Mouse (Mus musculus) ES-Bruce4 (cell line): ENCODE data around the gene Mpdz. TPM values are rescaled to one million over a fixed set of nuclear protein-coding genes. Genes with fewer than 3 reads are reported as not detected.

Source experiments
- H3K27ac ChIP-seq: 2 replicates; pipeline ENCODE4 v1.5.1; 2012; ENCODE audit warnings: low read length, inconsistent platforms; ENCODE audit not compliant: insufficient read depth
- H3K27me3 ChIP-seq: 2 replicates; pipeline ENCODE4 v1.6.1; 2012; ENCODE audit warnings: mild to moderate bottlenecking, low read length, inconsistent platforms; ENCODE audit not compliant: control insufficient read depth, poor library complexity, insufficient read depth, severe bottlenecking
- H3K36me3 ChIP-seq: 2 replicates; pipeline ENCODE4 v1.6.1; 2012; ENCODE audit warnings: inconsistent platforms, mild to moderate bottlenecking, low read length, moderate library complexity; ENCODE audit not compliant: control insufficient read depth, poor library complexity, insufficient read depth, severe bottlenecking
- H3K4me1 ChIP-seq: one replicate; pipeline ENCODE4 v1.8.1; 2011; ENCODE audit warnings: low read length; ENCODE audit not compliant: control insufficient read depth, insufficient read depth
- H3K4me3 ChIP-seq: 2 replicates; pipeline ENCODE4 v1.5.1; 2011; ENCODE audit warnings: low read depth, mild to moderate bottlenecking, low read length
- H3K9ac ChIP-seq: 2 replicates; pipeline ENCODE4 v1.6.1; 2012; ENCODE audit warnings: low read depth, mild to moderate bottlenecking, inconsistent platforms; ENCODE audit not compliant: poor library complexity, severe bottlenecking
- H3K9me3 ChIP-seq: replicated peaks from 2 replicates; pipeline ENCODE4 v1.6.1; 2012; ENCODE audit warnings: mild to moderate bottlenecking, low read length, inconsistent platforms; ENCODE audit not compliant: control insufficient read depth, poor library complexity, insufficient read depth, severe bottlenecking
- CTCF ChIP-seq: IDR thresholded peaks from one replicate; pipeline ENCODE4 v1.8.1; 2011; ENCODE audit warnings: low read depth, low read length
- EP300 ChIP-seq: IDR thresholded peaks from 2 replicates; pipeline ENCODE4 v1.6.1; 2011; ENCODE audit warnings: low read depth, low read length; ENCODE audit not compliant: insufficient read depth
- POLR2A ChIP-seq: IDR thresholded peaks from one replicate; pipeline ENCODE4 v1.8.1; 2011; ENCODE audit warnings: low read length; ENCODE audit not compliant: insufficient read depth
- polyA plus RNA-seq: library from polyadenylated mRNA; stranded (reverse); fragments of >200 nt; gene quantifications from 2 replicates; pipeline ENCODE4 v1.2.4, GENCODE M21; 2011; ENCODE audit warnings: low read depth; ENCODE audit not compliant: missing spikeins, insufficient read depth, insufficient read length

Mpdz gene
- polyA plus RNA-seq, 1 experiment, result 28.0 TPM

- no peaks in the 10 kb centered on the region for H3K9me3 ChIP-seq
Measured at GRCm38 (mm10) chr4:81415324-81416026, 27.1 kb downstream of the Mpdz start.

DNA sequence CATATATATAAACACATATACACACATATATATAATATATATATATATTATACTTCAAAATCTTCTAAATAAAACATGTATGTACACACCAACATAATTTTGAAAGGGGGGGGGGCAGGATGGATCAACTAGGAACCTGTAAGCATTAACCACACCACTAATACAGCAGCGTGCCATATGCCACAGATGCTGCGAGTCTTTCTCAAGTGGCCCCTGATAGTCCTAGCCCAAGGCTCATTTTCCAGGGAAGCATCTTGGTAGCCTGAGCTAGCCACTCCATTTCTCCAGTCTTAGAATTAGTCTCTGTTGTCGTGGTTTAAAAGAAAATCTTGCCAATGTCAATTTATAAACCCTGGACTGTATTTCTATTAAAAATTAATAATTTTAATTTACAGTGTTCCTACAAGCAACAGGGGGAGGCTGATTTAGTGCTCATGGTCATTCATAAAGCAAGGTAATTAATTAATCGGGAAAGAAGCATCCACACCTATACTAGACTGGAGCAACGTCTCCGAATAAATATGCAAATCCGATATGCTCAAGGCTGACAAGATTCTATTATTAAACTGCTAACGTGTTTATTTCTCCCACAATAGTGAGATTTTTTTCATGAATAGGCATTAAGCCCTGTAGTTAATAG lies 27.8 kb downstream of the Mpdz start:
- no peak for TF ChIP-seq CTCF
- no peak for TF ChIP-seq POLR2A
- no peak for TF ChIP-seq EP300

More at GRCm38 (mm10) chr4:81415324-81416026, 27.1 kb downstream of the Mpdz start:
- Histone ChIP-seq H3K4me3 (no peak overlapping the region), H3K9ac (no peak overlapping the region), H3K27ac (no peak overlapping the region), H3K36me3 (no peaks in the 10 kb centered on the region), H3K4me1 (no peaks in the 10 kb centered on the region), H3K27me3 (no peaks in the 10 kb centered on the region)
- TF ChIP-seq POLR2A (no peak), CTCF (no peak), EP300 (no peak)

DNA sequence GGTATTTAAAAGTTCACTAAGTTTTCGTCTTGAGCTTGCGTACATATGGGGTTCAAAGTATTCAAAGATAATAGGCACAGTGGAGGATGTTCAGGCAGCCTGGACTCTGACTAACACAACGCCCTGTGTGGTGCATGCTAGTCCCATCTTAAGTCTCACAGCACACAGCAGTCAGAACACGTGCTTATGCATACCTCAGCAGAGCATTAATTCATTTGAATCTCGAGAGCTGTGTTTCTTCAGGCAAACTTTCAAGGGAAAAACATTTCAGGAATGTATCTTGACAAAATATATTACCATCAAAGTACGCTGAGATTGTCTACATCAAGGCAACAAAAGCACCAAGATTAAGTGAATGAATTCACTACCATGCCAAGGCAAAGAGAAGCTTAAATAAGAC lies 45.7 kb downstream of the Mpdz start:
- no peaks in the 10 kb centered on the region for H3K27me3 ChIP-seq
- no peaks in the 10 kb centered on the region for H3K36me3 ChIP-seq
- H3K4me3 ChIP-seq, result no peak overlapping the region
- TF ChIP-seq CTCF, result no peak
- no peak for TF ChIP-seq POLR2A
- TF ChIP-seq EP300, result no peak
- H3K4me1 ChIP-seq, result no peaks in the 10 kb centered on the region
- no peaks in the 10 kb centered on the region for H3K9me3 ChIP-seq
- H3K9ac ChIP-seq, result no peak overlapping the region
- H3K27ac ChIP-seq, result no peak overlapping the region

More for the DNA sequence above, 27.8 kb downstream of the Mpdz start:
- Histone ChIP-seq H3K4me1 (no peaks in the 10 kb centered on the region), H3K36me3 (no peaks in the 10 kb centered on the region), H3K9ac (no peak overlapping the region), H3K27ac (no peak overlapping the region), H3K4me3 (no peak overlapping the region), H3K9me3 (no peaks in the 10 kb centered on the region), H3K27me3 (no peaks in the 10 kb centered on the region)

- no peaks in the 10 kb centered on the region for H3K27me3 ChIP-seq
- TF ChIP-seq CTCF, result no peak
- no peak for TF ChIP-seq EP300
- no peak for TF ChIP-seq POLR2A
- H3K9me3 ChIP-seq, result no peaks in the 10 kb centered on the region
- H3K4me1 ChIP-seq, result no peaks in the 10 kb centered on the region
- no peak overlapping the region for H3K4me3 ChIP-seq
- no peak overlapping the region for H3K27ac ChIP-seq
- no peaks in the 10 kb centered on the region for H3K36me3 ChIP-seq
- H3K9ac ChIP-seq, result no peak overlapping the region
Measured at GRCm38 (mm10) chr4:81392869-81393268, 49.7 kb downstream of the Mpdz start.

DNA sequence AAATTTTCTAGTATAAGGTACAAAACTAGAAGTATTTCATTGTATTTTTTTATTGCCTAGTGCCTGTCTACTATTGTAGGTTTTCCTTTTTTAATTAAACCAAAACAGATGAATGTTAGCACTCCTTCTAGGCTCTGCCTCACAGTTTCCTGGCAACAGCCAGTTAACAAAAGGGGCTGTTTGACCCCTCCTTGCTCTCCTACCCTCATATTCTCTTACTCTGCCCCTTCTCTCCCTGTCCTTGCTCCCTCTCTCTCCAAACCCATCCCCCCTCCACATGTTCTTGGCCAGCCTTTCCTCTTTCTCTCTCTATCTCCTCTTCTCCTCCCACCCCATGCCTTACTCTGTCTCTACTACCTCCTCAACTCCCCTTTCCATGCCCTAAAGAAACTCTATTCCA lies 53.4 kb downstream of the Mpdz start:
- Histone ChIP-seq H3K27ac (no peak overlapping the region), H3K9me3 (no peaks in the 10 kb centered on the region), H3K4me1 (no peaks in the 10 kb centered on the region), H3K36me3 (no peaks in the 10 kb centered on the region), H3K4me3 (no peak overlapping the region), H3K9ac (no peak overlapping the region), H3K27me3 (no peaks in the 10 kb centered on the region)
- no peak for TF ChIP-seq EP300
- TF ChIP-seq POLR2A, result no peak
- TF ChIP-seq CTCF, result no peak

- no peak overlapping the region for H3K27ac ChIP-seq
- TF ChIP-seq EP300, result no peak
- no peak for TF ChIP-seq POLR2A
- no peak for TF ChIP-seq CTCF
Measured at GRCm38 (mm10) chr4:81387644-81388043, 55.0 kb downstream of the Mpdz start.

More at GRCm38 (mm10) chr4:81387644-81388043, 55.0 kb downstream of the Mpdz start:
- H3K4me3 ChIP-seq, result no peak overlapping the region
- no peaks in the 10 kb centered on the region for H3K9me3 ChIP-seq
- H3K36me3 ChIP-seq, result no peaks in the 10 kb centered on the region
- no peak overlapping the region for H3K9ac ChIP-seq
- H3K4me1 ChIP-seq, result no peaks in the 10 kb centered on the region
- H3K27me3 ChIP-seq, result no peaks in the 10 kb centered on the region
